Mouse (Mus musculus) embryonic facial prominence, embryonic 13.5 days (tissue): Measurements from ENCODE around the gene Olfm2. TPM values are rescaled to one million over a fixed set of nuclear protein-coding genes. Genes with fewer than 3 reads are reported as not detected.

Experiments
- ATAC-seq: fragments of 200-750 bp; cut with Nextera tagmentation; 2 replicates; pipeline ENCODE4 v1.8.0; 2017; ENCODE audit warnings: low read depth; ENCODE audit not compliant: insufficient number of reproducible peaks, insufficient read depth, low FRiP score, low TSS enrichment
- H3K27ac ChIP-seq: fragments of 300-500 bp; sonication (generic); 2 replicates; pipeline ENCODE4 v1.5.1; 2015; ENCODE audit warnings: moderate library complexity, mild to moderate bottlenecking, inconsistent platforms
- H3K27me3 ChIP-seq: fragments of 300-500 bp; sonication (generic); 2 replicates; pipeline ENCODE4 v1.6.1; 2015; ENCODE audit warnings: mild to moderate bottlenecking, inconsistent platforms
- H3K36me3 ChIP-seq: fragments of 300-500 bp; sonication (generic); 2 replicates; pipeline ENCODE4 v1.6.1; 2015; ENCODE audit warnings: mild to moderate bottlenecking, inconsistent platforms
- H3K4me1 ChIP-seq: fragments of 300-500 bp; sonication (generic); 2 replicates; pipeline ENCODE4 v1.6.1; 2015; ENCODE audit warnings: inconsistent platforms
- H3K4me2 ChIP-seq: fragments of 300-500 bp; sonication (generic); 2 replicates; pipeline ENCODE4 v1.6.1; 2015; ENCODE audit warnings: moderate library complexity, mild to moderate bottlenecking, inconsistent platforms
- H3K4me3 ChIP-seq: fragments of 300-500 bp; sonication (generic); 2 replicates; pipeline ENCODE4 v1.5.1; 2015; ENCODE audit warnings: mild to moderate bottlenecking, inconsistent platforms
- H3K9ac ChIP-seq: fragments of 300-500 bp; sonication (generic); 2 replicates; pipeline ENCODE4 v1.6.1; 2015; ENCODE audit warnings: mild to moderate bottlenecking, inconsistent platforms
- H3K9me3 ChIP-seq: fragments of 300-500 bp; sonication (generic); 2 replicates; pipeline ENCODE4 v1.6.1; 2016; ENCODE audit warnings: inconsistent platforms
- WGBS: fragments of 180-500 bp; shearing (Covaris S2); methylation state at CpG from one replicate; pipeline ENCODE4 v1.1.7; 2015; ENCODE audit warnings: mixed read lengths; 5-methylcytosine and 5-hydroxymethylcytosine counted together
- polyA plus RNA-seq: library from polyadenylated mRNA; unstranded; fragments of >200 nt; fragmentation: Nextera tagmentation; extraction: Ambion mirVana; gene quantifications from 2 replicates; pipeline ENCODE4 v1.2.1, GENCODE M21; 2015

Olfm2 gene
- polyA plus RNA-seq, 1 experiment from 2014 or later = 15.9 TPM

- Histone ChIP-seq H3K9me3 (no peaks in the 10 kb centered on the region), H3K27me3 (peaks cover 15% of the 10 kb centered on the region), H3K4me1 (peaks cover 6% of the 10 kb centered on the region), H3K4me3 (no peak overlapping the region), H3K4me2 (no peak overlapping the region), H3K9ac (no peak overlapping the region), H3K27ac (no peak overlapping the region), H3K36me3 (no peaks in the 10 kb centered on the region)
- no peak for ATAC-seq
- WGBS = 4% methylated on average over 4 of the region's 4 CpGs
Observed at GRCm38 (mm10) chr9:20689913-20690312, 56.2 kb downstream of the Olfm2 start.

GRCm38 (mm10) chr9:20689403-20689802 lies 56.7 kb downstream of the Olfm2 start:
- Histone ChIP-seq H3K9me3 (no peaks in the 10 kb centered on the region), H3K27ac (no peak overlapping the region), H3K9ac (no peak overlapping the region), H3K27me3 (peaks cover 10% of the 10 kb centered on the region), H3K4me2 (no peak overlapping the region), H3K4me3 (no peak overlapping the region), H3K4me1 (peaks cover 1% of the 10 kb centered on the region; the same call in 1 of the 2 replicates), H3K36me3 (no peaks in the 10 kb centered on the region)
- ATAC-seq = no peak
- whole genome bisulfite sequencing = 44% methylated on average over 1 of the region's 1 CpGs

- Histone ChIP-seq H3K4me3 (no peak overlapping the region), H3K4me2 (no peak overlapping the region), H3K4me1 (peaks cover 6% of the 10 kb centered on the region; the same call in 1 of the 2 replicates), H3K9ac (no peak overlapping the region), H3K36me3 (no peaks in the 10 kb centered on the region), H3K27ac (no peak overlapping the region), H3K27me3 (no peaks in the 10 kb centered on the region; the same call in 1 of the 2 replicates), H3K9me3 (no peaks in the 10 kb centered on the region)
- no peak for ATAC-seq
- 55% methylated on average over 17 of the region's 17 CpGs for WGBS
Observed at GRCm38 (mm10) chr9:20685081-20685861, 60.9 kb downstream of the Olfm2 start.

GRCm38 (mm10) chr9:20682389-20682722 lies 63.8 kb downstream of the Olfm2 start:
- 0 out of 2 replicates have a peak overlapping the region, but pooled peaks have one; percentile 33 for H3K27ac ChIP-seq
- 28% methylated on average over 2 of the region's 2 CpGs for WGBS

GRCm38 (mm10) chr9:20681546-20682388 lies 64.4 kb downstream of the Olfm2 start:
- Histone ChIP-seq H3K36me3 (no peaks in the 10 kb centered on the region), H3K9ac (no peak overlapping the region), H3K27ac (peak overlapping the region; percentile 33; the same call in 1 of the 2 replicates), H3K27me3 (no peaks in the 10 kb centered on the region; the same call in 1 of the 2 replicates), H3K4me2 (no peak overlapping the region), H3K9me3 (no peaks in the 10 kb centered on the region), H3K4me1 (peaks cover 10% of the 10 kb centered on the region; the same call in 1 of the 2 replicates), H3K4me3 (no peak overlapping the region)
- ATAC-seq = peak; percentile 62
- WGBS = 44% methylated on average over 7 of the region's 7 CpGs

More at GRCm38 (mm10) chr9:20682389-20682722, 63.8 kb downstream of the Olfm2 start:
- Histone ChIP-seq H3K9ac (no peak overlapping the region), H3K27me3 (no peaks in the 10 kb centered on the region; the same call in 1 of the 2 replicates), H3K4me3 (no peak overlapping the region), H3K9me3 (no peaks in the 10 kb centered on the region), H3K36me3 (no peaks in the 10 kb centered on the region), H3K4me2 (no peak overlapping the region), H3K4me1 (peaks cover 10% of the 10 kb centered on the region; the same call in 1 of the 2 replicates)
- ATAC-seq = peak; percentile 63; the same call in 1 of the 2 replicates

- Histone ChIP-seq H3K9ac (no peak overlapping the region), H3K4me1 (peaks cover 10% of the 10 kb centered on the region; the same call in 1 of the 2 replicates), H3K36me3 (no peaks in the 10 kb centered on the region), H3K4me3 (no peak overlapping the region), H3K4me2 (no peak overlapping the region), H3K27ac (no peak overlapping the region), H3K9me3 (no peaks in the 10 kb centered on the region), H3K27me3 (no peaks in the 10 kb centered on the region)
- ATAC-seq = no peak
- 66% methylated on average over 9 of the region's 9 CpGs for WGBS
Observed at GRCm38 (mm10) chr9:20680378-20680958, 65.7 kb downstream of the Olfm2 start.

- H3K4me1 ChIP-seq = peaks cover 10% of the 10 kb centered on the region; the same call in 1 of the 2 replicates
- no peak for ATAC-seq
- 88% methylated on average over 12 of the region's 12 CpGs for whole genome bisulfite sequencing
- H3K4me3 ChIP-seq = no peak overlapping the region
- H3K27ac ChIP-seq = no peak overlapping the region
- H3K4me2 ChIP-seq = no peak overlapping the region
- no peaks in the 10 kb centered on the region for H3K27me3 ChIP-seq
- no peaks in the 10 kb centered on the region for H3K9me3 ChIP-seq
- H3K9ac ChIP-seq = no peak overlapping the region
- no peaks in the 10 kb centered on the region for H3K36me3 ChIP-seq
Observed at GRCm38 (mm10) chr9:20677892-20678291, 68.3 kb downstream of the Olfm2 start.

- no peak overlapping the region for H3K4me2 ChIP-seq
- no peak overlapping the region for H3K4me3 ChIP-seq
- H3K4me1 ChIP-seq = no peaks in the 10 kb centered on the region
- no peak overlapping the region for H3K27ac ChIP-seq
- H3K36me3 ChIP-seq = no peaks in the 10 kb centered on the region
- no peak overlapping the region for H3K9ac ChIP-seq
- 82% methylated on average over 16 of the region's 16 CpGs for WGBS
- no peak for ATAC-seq
- no peaks in the 10 kb centered on the region for H3K27me3 ChIP-seq
- no peaks in the 10 kb centered on the region for H3K9me3 ChIP-seq
Observed at GRCm38 (mm10) chr9:20672047-20672446, 74.1 kb downstream of the Olfm2 start.

GRCm38 (mm10) chr9:20668065-20668464 lies 78.1 kb downstream of the Olfm2 start:
- ATAC-seq = no peak
- H3K9ac ChIP-seq = no peak overlapping the region
- H3K4me2 ChIP-seq = no peak overlapping the region
- H3K36me3 ChIP-seq = peaks cover 20% of the 10 kb centered on the region
- no peaks in the 10 kb centered on the region for H3K9me3 ChIP-seq
- no peak overlapping the region for H3K4me3 ChIP-seq
- 96% methylated on average over 22 of the region's 22 CpGs for WGBS
- no peaks in the 10 kb centered on the region for H3K4me1 ChIP-seq
- H3K27me3 ChIP-seq = no peaks in the 10 kb centered on the region
- no peak overlapping the region for H3K27ac ChIP-seq

GRCm38 (mm10) chr9:20666510-20667034 lies 79.6 kb downstream of the Olfm2 start:
- ATAC-seq = no peak

GRCm38 (mm10) chr9:20665925-20666324 lies 80.2 kb downstream of the Olfm2 start:
- Histone ChIP-seq H3K4me1 (no peaks in the 10 kb centered on the region), H3K36me3 (peaks cover 41% of the 10 kb centered on the region)
- WGBS = 42% methylated on average over 8 of the region's 8 CpGs

More at GRCm38 (mm10) chr9:20666510-20667034, 79.6 kb downstream of the Olfm2 start:
- H3K27ac ChIP-seq = no peak overlapping the region
- H3K9me3 ChIP-seq = no peaks in the 10 kb centered on the region
- no peak overlapping the region for H3K4me3 ChIP-seq
- no peak overlapping the region for H3K9ac ChIP-seq
- H3K4me2 ChIP-seq = no peak overlapping the region
- peaks cover 35% of the 10 kb centered on the region for H3K36me3 ChIP-seq
- WGBS = 15% methylated on average over 7 of the region's 7 CpGs
- H3K27me3 ChIP-seq = no peaks in the 10 kb centered on the region
- no peaks in the 10 kb centered on the region for H3K4me1 ChIP-seq

More at GRCm38 (mm10) chr9:20665925-20666324, 80.2 kb downstream of the Olfm2 start:
- Histone ChIP-seq H3K27ac (no peak overlapping the region), H3K9me3 (no peaks in the 10 kb centered on the region), H3K27me3 (no peaks in the 10 kb centered on the region), H3K9ac (no peak overlapping the region), H3K4me3 (no peak overlapping the region), H3K4me2 (no peak overlapping the region)
- no peak for ATAC-seq
